Mouse (Mus musculus): ENCODE data around the gene Megf11. TPM values are rescaled to one million over a fixed set of nuclear protein-coding genes. Genes with fewer than 3 reads are reported as not detected.

Gene Megf11
- polyA plus RNA-seq, 1 experiment from 2014 or later, result 0.27 TPM

DNA sequence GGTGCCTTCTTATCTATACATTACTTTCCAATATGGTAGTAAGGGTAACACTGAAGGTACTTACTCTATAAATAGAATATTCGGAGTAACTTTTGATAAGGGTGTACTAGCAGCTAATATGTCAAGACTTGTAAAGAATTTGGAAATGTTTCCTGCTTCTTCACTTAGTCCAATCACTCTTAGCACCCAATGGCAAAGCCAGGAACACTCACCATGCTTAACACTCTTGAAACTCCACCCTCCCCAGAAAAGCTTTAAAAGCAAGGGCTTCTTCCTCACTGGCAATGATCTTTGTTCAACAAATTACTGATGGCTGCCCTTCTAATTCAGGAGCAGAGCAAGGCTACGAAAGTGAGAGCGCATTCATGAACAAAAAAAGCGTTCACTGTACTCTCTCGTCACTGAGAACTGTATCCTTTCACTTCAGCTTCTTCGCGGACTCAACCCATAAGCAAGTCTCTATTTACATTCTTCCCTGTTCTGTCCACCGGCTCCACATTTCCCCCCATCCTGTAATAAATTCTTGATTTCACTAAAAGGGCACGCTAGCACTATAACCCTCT, 350.7 kb downstream of the Megf11 start:
- ATAC-seq, result no peak
- no peaks in the 10 kb centered on the region for H3K36me3 ChIP-seq
- no peaks in the 10 kb centered on the region for H3K27me3 ChIP-seq (replicated peaks)
- peak overlapping the region; percentile 92 for H3K27ac ChIP-seq
- peak overlapping the region; percentile 90 for H3K4me2 ChIP-seq
- 2% methylated on average over 9 of the region's 9 CpGs for WGBS (ENCODE audit: insufficient replicate concordance)
- H3K4me1 ChIP-seq, result peaks cover 32% of the 10 kb centered on the region
- H3K9me3 ChIP-seq (replicated peaks), result no peaks in the 10 kb centered on the region
- H3K9ac ChIP-seq, result peak overlapping the region; percentile 97
- peak overlapping the region; percentile 100 for H3K4me3 ChIP-seq

DNA sequence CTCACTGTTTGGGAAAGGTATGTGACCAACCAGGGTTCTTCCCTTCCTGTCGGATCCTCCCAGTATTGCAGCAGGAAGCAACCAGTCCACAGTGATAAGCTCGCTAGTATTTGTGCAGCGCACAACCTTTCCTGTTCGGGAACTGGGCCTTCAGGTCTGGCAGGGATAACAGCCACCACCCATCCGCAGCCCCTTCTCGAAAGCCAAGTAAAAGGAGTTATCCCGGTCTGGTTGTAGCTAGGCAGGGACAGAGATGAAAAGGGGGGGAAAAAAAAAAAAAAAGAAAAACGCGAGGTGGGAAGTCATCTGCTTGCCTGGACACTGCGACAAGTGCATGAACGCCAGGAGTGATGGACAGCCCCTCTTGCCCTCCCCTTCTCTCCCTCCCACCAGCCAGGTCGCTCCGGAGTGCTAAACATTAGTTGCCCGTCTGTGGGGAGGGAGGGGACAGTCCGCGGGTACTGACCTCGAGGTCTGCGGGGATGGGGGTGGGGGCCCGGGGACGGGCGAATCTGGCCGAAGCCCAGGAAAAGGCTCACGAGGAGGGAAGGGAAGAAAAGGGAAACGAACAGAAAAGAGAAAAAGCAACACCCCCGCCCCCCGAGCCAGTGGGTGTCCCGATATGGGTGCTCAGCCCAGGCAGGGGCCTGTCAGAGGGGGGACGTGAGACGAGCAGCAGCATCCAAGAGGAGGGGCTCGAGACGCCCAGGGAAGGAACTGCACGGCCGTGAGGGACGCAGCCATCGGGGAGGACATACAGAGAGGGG, 351.4 kb downstream of the Megf11 start:
- WGBS (ENCODE audit: insufficient replicate concordance), result 2% methylated on average over 35 of the region's 35 CpGs
- peak overlapping the region; percentile 92 for H3K27ac ChIP-seq
- H3K4me1 ChIP-seq, result peaks cover 25% of the 10 kb centered on the region
- peak overlapping the region; percentile 90 for H3K4me2 ChIP-seq
- H3K4me3 ChIP-seq, result peak overlapping the region; percentile 100
- peak overlapping the region; percentile 97 for H3K9ac ChIP-seq
- H3K9me3 ChIP-seq (replicated peaks), result no peaks in the 10 kb centered on the region
- peak; percentile 74 for ATAC-seq
- no peaks in the 10 kb centered on the region for H3K36me3 ChIP-seq
- H3K27me3 ChIP-seq (replicated peaks), result no peaks in the 10 kb centered on the region

DNA sequence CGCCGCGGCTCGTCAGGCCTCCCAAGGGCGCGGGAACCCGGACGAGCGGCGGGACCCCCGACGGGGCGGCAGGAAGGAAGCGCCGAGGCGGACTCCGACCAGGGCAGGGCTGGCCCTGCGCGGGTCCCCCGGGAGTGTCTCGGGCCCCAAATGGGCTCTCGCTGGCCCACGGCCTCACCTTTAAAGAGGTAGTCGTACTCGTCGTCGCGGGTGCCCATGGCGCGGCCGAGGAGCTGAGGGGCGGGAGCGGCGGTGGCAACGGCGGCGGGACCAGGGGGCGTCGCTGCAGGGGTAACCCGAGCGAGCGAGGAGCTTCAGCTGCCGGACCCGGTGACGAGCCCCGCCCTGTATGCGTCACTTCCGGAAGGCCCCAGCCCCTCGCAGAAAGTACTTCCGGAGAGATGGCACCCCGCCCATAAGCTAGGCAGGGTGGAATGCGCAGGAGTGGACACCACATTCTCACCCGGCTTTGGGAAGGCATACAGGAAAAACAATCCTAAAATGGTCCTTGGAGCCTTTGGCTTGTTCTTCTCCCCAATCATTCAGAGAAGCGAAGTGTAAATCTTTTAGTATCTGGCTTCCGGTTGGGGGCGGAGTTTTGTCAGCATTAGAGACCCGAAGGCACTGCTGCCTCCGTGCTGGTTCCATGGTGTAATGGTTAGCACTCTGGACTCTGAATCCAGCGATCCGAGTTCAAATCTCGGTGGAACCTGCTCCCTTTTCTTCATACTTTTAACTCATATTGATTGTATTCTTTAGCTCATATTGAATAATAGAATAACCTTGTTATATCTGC, 352.2 kb downstream of the Megf11 start, which contains the start of gene Rab11a:
TSS of gene Rab11a (minus strand) at position 353 of the 796 bp plus-strand sequence.
- H3K4me1 ChIP-seq, result peaks cover 21% of the 10 kb centered on the region
- peak within 1 kb of the TSS; percentile 97 for H3K9ac ChIP-seq
- H3K4me2 ChIP-seq, result peak within 1 kb of the TSS; percentile 90
- H3K36me3 ChIP-seq, result no peaks in the 10 kb centered on the region
- ATAC-seq, result peak; percentile 93
- H3K4me3 ChIP-seq, result peak within 1 kb of the TSS; percentile 100
- H3K27ac ChIP-seq, result peak within 1 kb of the TSS; percentile 92
- 0% methylated on average over 61 of the region's 61 CpGs for whole genome bisulfite sequencing (ENCODE audit: insufficient replicate concordance)
- H3K9me3 ChIP-seq (replicated peaks), result no peaks in the 10 kb centered on the region
- no peaks in the 10 kb centered on the region for H3K27me3 ChIP-seq (replicated peaks)

- Histone ChIP-seq H3K36me3 (no peaks in the 10 kb centered on the region), H3K9me3 (replicated peaks) (no peaks in the 10 kb centered on the region), H3K9ac (no peak overlapping the region), H3K27me3 (replicated peaks) (no peaks in the 10 kb centered on the region), H3K27ac (no peak overlapping the region), H3K4me3 (no peak overlapping the region), H3K4me1 (peaks cover 18% of the 10 kb centered on the region), H3K4me2 (no peak overlapping the region)
- WGBS (ENCODE audit: insufficient replicate concordance), result 74% methylated on average over 2 of the region's 2 CpGs
- no peak for ATAC-seq
Measured at GRCm38 (mm10) chr9:64739001-64739400, 353.6 kb downstream of the Megf11 start.

DNA sequence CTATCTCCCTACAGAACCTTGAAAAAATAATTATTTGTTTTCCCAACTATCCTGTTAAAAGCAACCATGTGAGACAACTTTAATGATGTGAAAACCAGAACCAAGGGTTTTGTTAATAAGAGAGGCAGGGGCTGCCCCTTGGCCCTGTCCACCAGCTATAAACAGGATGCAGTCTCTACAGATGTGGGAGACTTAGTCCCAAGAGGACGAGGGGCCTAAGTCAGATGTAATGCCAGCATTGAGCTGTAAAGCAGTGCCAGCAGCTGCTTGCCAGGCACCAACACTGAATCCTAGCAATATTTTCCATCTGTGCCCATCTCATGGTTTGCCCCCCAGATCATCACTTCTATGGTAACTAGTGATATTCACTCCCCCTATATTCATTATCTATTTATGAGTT, 357.0 kb downstream of the Megf11 start:
- Histone ChIP-seq H3K4me2 (no peak overlapping the region), H3K4me3 (no peak overlapping the region), H3K9ac (no peak overlapping the region), H3K36me3 (no peaks in the 10 kb centered on the region), H3K27me3 (replicated peaks) (no peaks in the 10 kb centered on the region), H3K4me1 (0 out of 2 replicates have a peak, but pooled peaks cover 6% of the 10 kb centered on the region), H3K9me3 (replicated peaks) (no peaks in the 10 kb centered on the region), H3K27ac (no peak overlapping the region)
- WGBS (ENCODE audit: insufficient replicate concordance), result 52% methylated on average over 1 of the region's 1 CpGs
- no peak for ATAC-seq

DNA sequence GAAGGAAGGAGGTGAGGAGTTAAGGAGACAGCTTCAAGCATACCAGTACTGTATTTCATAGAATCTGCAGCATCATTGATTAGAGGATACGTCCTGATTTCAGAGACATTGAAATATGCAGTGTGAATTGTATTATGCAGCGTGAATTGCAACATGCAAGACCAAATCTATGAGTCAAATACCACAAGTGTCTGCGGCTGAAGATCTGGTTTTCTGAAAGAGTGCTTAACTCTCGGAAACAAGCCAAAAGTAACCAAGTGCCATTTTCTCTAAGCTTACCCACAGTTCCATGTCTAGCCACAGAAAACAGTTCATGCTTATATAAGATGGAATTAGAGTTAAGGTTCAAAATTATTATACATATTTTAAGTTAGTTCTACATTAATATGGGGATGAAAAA, 362.3 kb downstream of the Megf11 start:
- Histone ChIP-seq H3K27me3 (replicated peaks) (no peaks in the 10 kb centered on the region), H3K9me3 (replicated peaks) (no peaks in the 10 kb centered on the region), H3K4me2 (no peak overlapping the region), H3K9ac (no peak overlapping the region), H3K27ac (no peak overlapping the region), H3K4me1 (no peaks in the 10 kb centered on the region), H3K4me3 (no peak overlapping the region), H3K36me3 (no peaks in the 10 kb centered on the region)
- no peak for ATAC-seq
- 65% methylated on average over 4 of the region's 4 CpGs for WGBS (ENCODE audit: insufficient replicate concordance)

DNA sequence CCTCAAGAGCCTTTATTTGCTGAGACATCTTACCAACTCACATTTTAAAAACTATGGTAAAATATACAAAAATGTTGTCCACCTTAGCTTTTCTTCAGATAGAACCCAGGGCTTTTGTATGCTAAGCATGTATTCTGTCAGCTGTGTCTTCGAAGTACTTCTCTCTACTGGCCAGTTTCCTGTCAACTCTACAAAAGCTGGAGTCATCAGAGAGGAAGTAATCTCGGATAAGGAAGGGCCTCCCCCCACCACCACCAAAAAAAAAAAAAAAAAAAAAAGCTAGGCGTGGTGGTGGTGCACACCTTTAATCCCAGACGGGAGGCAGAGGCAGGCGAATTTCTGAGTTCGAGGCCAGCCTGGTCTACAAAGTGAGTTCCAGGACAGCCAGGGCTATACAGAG, 363.9 kb downstream of the Megf11 start:
- H3K27me3 ChIP-seq (replicated peaks), result no peaks in the 10 kb centered on the region
- H3K9me3 ChIP-seq (replicated peaks), result no peaks in the 10 kb centered on the region
- no peaks in the 10 kb centered on the region for H3K36me3 ChIP-seq
- H3K9ac ChIP-seq, result no peak overlapping the region
- no peak overlapping the region for H3K4me2 ChIP-seq
- H3K4me3 ChIP-seq, result no peak overlapping the region
- 39% methylated on average over 6 of the region's 6 CpGs for WGBS (ENCODE audit: insufficient replicate concordance)
- H3K4me1 ChIP-seq, result no peaks in the 10 kb centered on the region
- no peak overlapping the region for H3K27ac ChIP-seq
- ATAC-seq, result no peak

GRCm38 (mm10) chr9:64752575-64752974, 367.1 kb downstream of the Megf11 start:
- Histone ChIP-seq H3K4me1 (no peaks in the 10 kb centered on the region), H3K4me2 (no peak overlapping the region), H3K36me3 (no peaks in the 10 kb centered on the region), H3K27ac (no peak overlapping the region), H3K9ac (no peak overlapping the region), H3K9me3 (replicated peaks) (no peaks in the 10 kb centered on the region), H3K4me3 (no peak overlapping the region), H3K27me3 (replicated peaks) (no peaks in the 10 kb centered on the region)
- no peak for ATAC-seq
- 56% methylated on average over 5 of the region's 5 CpGs for WGBS (ENCODE audit: insufficient replicate concordance)

DNA sequence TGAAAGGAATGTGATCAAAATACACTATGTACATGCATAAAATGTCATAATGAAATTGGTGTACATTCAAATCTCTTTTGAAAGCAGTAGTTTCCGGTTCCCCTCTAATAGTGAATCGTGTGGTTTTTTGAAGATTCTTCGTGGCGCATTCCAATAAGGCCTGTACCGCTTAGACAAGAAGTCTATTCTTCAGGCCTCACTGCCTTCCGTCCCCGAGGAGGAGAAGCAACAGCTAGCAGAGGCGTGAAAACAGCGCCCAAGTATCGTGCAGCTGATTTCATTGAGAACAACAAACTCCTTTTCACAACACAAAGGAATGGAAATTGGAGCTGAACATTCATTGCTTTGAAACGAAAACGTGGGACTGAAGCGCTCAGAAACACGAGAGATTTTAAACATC, 372.6 kb downstream of the Megf11 start:
- Histone ChIP-seq H3K4me1 (no peaks in the 10 kb centered on the region), H3K4me3 (no peak overlapping the region)
- 81% methylated on average over 14 of the region's 14 CpGs for WGBS (ENCODE audit: insufficient replicate concordance)

More for the DNA sequence above, 372.6 kb downstream of the Megf11 start:
- ATAC-seq, result no peak
- Histone ChIP-seq H3K9me3 (replicated peaks) (no peaks in the 10 kb centered on the region), H3K27ac (no peak overlapping the region), H3K9ac (no peak overlapping the region), H3K4me2 (no peak overlapping the region), H3K27me3 (replicated peaks) (peaks cover 3% of the 10 kb centered on the region; the same call in 1 of the 2 replicates), H3K36me3 (no peaks in the 10 kb centered on the region)

Small RNAs within 50 kb of the gene (microRNA-seq; reads per million reads assigned to microRNA genes)
- not detected for gene Gm47308

Other genes with a start within 250 kb of the Megf11 start
- gene Zwilch, start 212.5 kb upstream of the Megf11 start, polyA plus RNA-seq (2016; fragmentation: Nextera tagmentation; extraction: Ambion mirVana), result 26.5 and 28.4 TPM in 2 replicates
- gene Rpl4, start 212.3 kb upstream of the Megf11 start, polyA plus RNA-seq (2016; fragmentation: Nextera tagmentation; extraction: Ambion mirVana), result 1,196 and 1,210 TPM in 2 replicates
- gene Snapc5, start 206.4 kb upstream of the Megf11 start, polyA plus RNA-seq (2016; fragmentation: Nextera tagmentation; extraction: Ambion mirVana), result 14.9 and 17.4 TPM in 2 replicates
- gene Uchl4, start 150.4 kb upstream of the Megf11 start, polyA plus RNA-seq (2016; fragmentation: Nextera tagmentation; extraction: Ambion mirVana), result 1.5 and 2.0 TPM in 2 replicates
- gene Map2k1, start 132.0 kb upstream of the Megf11 start, polyA plus RNA-seq (2016; fragmentation: Nextera tagmentation; extraction: Ambion mirVana), result 41.2 and 43.8 TPM in 2 replicates
- 269 and 280 TPM in 2 replicates for gene Tipin, start 104.0 kb upstream of the Megf11 start, polyA plus RNA-seq (2016; fragmentation: Nextera tagmentation; extraction: Ambion mirVana)
- gene Dis3l, start 44.3 kb upstream of the Megf11 start, polyA plus RNA-seq (2016; fragmentation: Nextera tagmentation; extraction: Ambion mirVana), result 13.8 and 14.3 TPM in 2 replicates